Mouse (Mus musculus): ENCODE measurements around the gene Mrpl37. TPM values are rescaled to one million over a fixed set of nuclear protein-coding genes. Genes with fewer than 3 reads are reported as not detected.

Gene Mrpl37
- polyA plus RNA-seq, 1 experiment from 2014 or later, result 85.5 TPM

- no peak overlapping the region for H3K9ac ChIP-seq (replicated peaks; ENCODE audit: low read length)
- no peak overlapping the region for H3K27ac ChIP-seq (replicated peaks; ENCODE audit: low read depth, low read length)
- H3K4me2 ChIP-seq (ENCODE audit: low read length), result no peak overlapping the region
- no peak for ATAC-seq (ENCODE audit: low FRiP score, low TSS enrichment)
- H3K4me3 ChIP-seq (replicated peaks; ENCODE audit: low read depth, low read length), result no peak overlapping the region
- no peak for DNase-seq
- no peaks in the 10 kb centered on the region for H3K9me3 ChIP-seq (ENCODE audit: control insufficient read depth, low read length)
- H3K36me3 ChIP-seq (ENCODE audit: control insufficient read depth, insufficient read depth, low read length), result no peaks in the 10 kb centered on the region
- peaks cover 17% of the 10 kb centered on the region for H3K4me1 ChIP-seq (ENCODE audit: control insufficient read depth, insufficient read depth, low read length)
- no peaks in the 10 kb centered on the region for H3K27me3 ChIP-seq (ENCODE audit: control insufficient read depth, insufficient read depth, low read length)
Observed at GRCm38 (mm10) chr4:107079716-107080115, 13.0 kb upstream of the Mrpl37 start.

GRCm38 (mm10) chr4:107078894-107079293 lies 12.2 kb upstream of the Mrpl37 start:
- no peak for DNase-seq
- ATAC-seq (ENCODE audit: low FRiP score, low TSS enrichment), result no peak
- H3K27ac ChIP-seq (replicated peaks; ENCODE audit: low read depth, low read length), result no peak overlapping the region
- no peak overlapping the region for H3K4me2 ChIP-seq (ENCODE audit: low read length)
- H3K4me3 ChIP-seq (replicated peaks; ENCODE audit: low read depth, low read length), result no peak overlapping the region
- WGBS, result 90% methylated on average over 4 of the region's 4 CpGs
- H3K4me1 ChIP-seq (ENCODE audit: control insufficient read depth, insufficient read depth, low read length), result peaks cover 9% of the 10 kb centered on the region
- no peaks in the 10 kb centered on the region for H3K9me3 ChIP-seq (ENCODE audit: control insufficient read depth, low read length)
- H3K36me3 ChIP-seq (ENCODE audit: control insufficient read depth, insufficient read depth, low read length), result no peaks in the 10 kb centered on the region
- H3K27me3 ChIP-seq (ENCODE audit: control insufficient read depth, insufficient read depth, low read length), result no peaks in the 10 kb centered on the region
- H3K9ac ChIP-seq (replicated peaks; ENCODE audit: low read length), result no peak overlapping the region

GRCm38 (mm10) chr4:107075456-107075855 lies 8.8 kb upstream of the Mrpl37 start:
- Histone ChIP-seq H3K9ac (replicated peaks; ENCODE audit: low read length) (no peak overlapping the region), H3K27ac (replicated peaks; ENCODE audit: low read depth, low read length) (peak overlapping the region; percentile 63), H3K36me3 (ENCODE audit: control insufficient read depth, insufficient read depth, low read length) (no peaks in the 10 kb centered on the region), H3K4me3 (replicated peaks; ENCODE audit: low read depth, low read length) (no peak overlapping the region), H3K4me1 (ENCODE audit: control insufficient read depth, insufficient read depth, low read length) (0 out of 2 replicates have a peak, but pooled peaks cover 6% of the 10 kb centered on the region), H3K4me2 (ENCODE audit: low read length) (no peak overlapping the region), H3K27me3 (ENCODE audit: control insufficient read depth, insufficient read depth, low read length) (no peaks in the 10 kb centered on the region), H3K9me3 (ENCODE audit: control insufficient read depth, low read length) (no peaks in the 10 kb centered on the region)
- DNase-seq (peak; percentile 62), ATAC-seq (ENCODE audit: low FRiP score, low TSS enrichment) (no peak; the same call in 1 of the 2 replicates)
- 34% methylated on average over 5 of the region's 5 CpGs for WGBS

GRCm38 (mm10) chr4:107072343-107072742 lies 5.7 kb upstream of the Mrpl37 start:
- no peak overlapping the region for H3K4me2 ChIP-seq (ENCODE audit: low read length)
- H3K4me1 ChIP-seq (ENCODE audit: control insufficient read depth, insufficient read depth, low read length), result peaks cover 9% of the 10 kb centered on the region; the same call in 1 of the 2 replicates
- H3K9me3 ChIP-seq (ENCODE audit: control insufficient read depth, low read length), result no peaks in the 10 kb centered on the region
- DNase-seq (no peak), ATAC-seq (ENCODE audit: low FRiP score, low TSS enrichment) (no peak)
- no peak overlapping the region for H3K27ac ChIP-seq (replicated peaks; ENCODE audit: low read depth, low read length)
- H3K9ac ChIP-seq (replicated peaks; ENCODE audit: low read length), result no peak overlapping the region
- no peaks in the 10 kb centered on the region for H3K27me3 ChIP-seq (ENCODE audit: control insufficient read depth, insufficient read depth, low read length)
- WGBS, result 70% methylated on average over 9 of the region's 9 CpGs
- H3K4me3 ChIP-seq (replicated peaks; ENCODE audit: low read depth, low read length), result no peak overlapping the region
- H3K36me3 ChIP-seq (ENCODE audit: control insufficient read depth, insufficient read depth, low read length), result no peaks in the 10 kb centered on the region

GRCm38 (mm10) chr4:107067151-107067840 lies 628 bp upstream of the Mrpl37 start:
- Histone ChIP-seq H3K36me3 (ENCODE audit: control insufficient read depth, insufficient read depth, low read length) (peaks cover 23% of the 10 kb centered on the region), H3K9me3 (ENCODE audit: control insufficient read depth, low read length) (no peaks in the 10 kb centered on the region), H3K4me1 (ENCODE audit: control insufficient read depth, insufficient read depth, low read length) (peaks cover 12% of the 10 kb centered on the region), H3K4me3 (replicated peaks; ENCODE audit: low read depth, low read length) (peak overlapping the region; percentile 76), H3K27me3 (ENCODE audit: control insufficient read depth, insufficient read depth, low read length) (no peaks in the 10 kb centered on the region), H3K27ac (replicated peaks; ENCODE audit: low read depth, low read length) (no peak overlapping the region), H3K9ac (replicated peaks; ENCODE audit: low read length) (peak overlapping the region; percentile 79; the same call in 1 of the 2 replicates), H3K4me2 (ENCODE audit: low read length) (peak overlapping the region; percentile 86)
- ATAC-seq (ENCODE audit: low FRiP score, low TSS enrichment), result peak; percentile 44
- WGBS, result 3% methylated on average over 33 of the region's 33 CpGs
- DNase-seq, result no peak

- DNase-seq, result no peak
- no peak overlapping the region for H3K4me3 ChIP-seq (replicated peaks; ENCODE audit: low read depth, low read length)
- 94% methylated on average over 5 of the region's 5 CpGs for WGBS
- no peak overlapping the region for H3K4me2 ChIP-seq (ENCODE audit: low read length)
- H3K36me3 ChIP-seq (ENCODE audit: control insufficient read depth, insufficient read depth, low read length), result peaks cover 50% of the 10 kb centered on the region
- ATAC-seq (ENCODE audit: low FRiP score, low TSS enrichment), result no peak
- H3K27ac ChIP-seq (replicated peaks; ENCODE audit: low read depth, low read length), result no peak overlapping the region
- H3K9me3 ChIP-seq (ENCODE audit: control insufficient read depth, low read length), result no peaks in the 10 kb centered on the region
- H3K27me3 ChIP-seq (ENCODE audit: control insufficient read depth, insufficient read depth, low read length), result no peaks in the 10 kb centered on the region
- H3K9ac ChIP-seq (replicated peaks; ENCODE audit: low read length), result no peak overlapping the region
- H3K4me1 ChIP-seq (ENCODE audit: control insufficient read depth, insufficient read depth, low read length), result peaks cover 12% of the 10 kb centered on the region
Observed at GRCm38 (mm10) chr4:107064394-107065098, 2.1 kb downstream of the Mrpl37 start.

- Histone ChIP-seq H3K4me3 (replicated peaks; ENCODE audit: low read depth, low read length) (no peak overlapping the region), H3K4me2 (ENCODE audit: low read length) (no peak overlapping the region), H3K4me1 (ENCODE audit: control insufficient read depth, insufficient read depth, low read length) (peaks cover 12% of the 10 kb centered on the region), H3K9ac (replicated peaks; ENCODE audit: low read length) (no peak overlapping the region), H3K27me3 (ENCODE audit: control insufficient read depth, insufficient read depth, low read length) (no peaks in the 10 kb centered on the region), H3K27ac (replicated peaks; ENCODE audit: low read depth, low read length) (no peak overlapping the region), H3K9me3 (ENCODE audit: control insufficient read depth, low read length) (no peaks in the 10 kb centered on the region), H3K36me3 (ENCODE audit: control insufficient read depth, insufficient read depth, low read length) (peaks cover 63% of the 10 kb centered on the region)
- DNase-seq (no peak), ATAC-seq (ENCODE audit: low FRiP score, low TSS enrichment) (no peak)
- WGBS, result 90% methylated on average over 3 of the region's 3 CpGs
Observed at GRCm38 (mm10) chr4:107063214-107063613, 3.5 kb downstream of the Mrpl37 start.

GRCm38 (mm10) chr4:107061560-107061959 lies 5.1 kb downstream of the Mrpl37 start:
- Histone ChIP-seq H3K4me1 (ENCODE audit: control insufficient read depth, insufficient read depth, low read length) (peaks cover 6% of the 10 kb centered on the region), H3K27me3 (ENCODE audit: control insufficient read depth, insufficient read depth, low read length) (no peaks in the 10 kb centered on the region), H3K27ac (replicated peaks; ENCODE audit: low read depth, low read length) (no peak overlapping the region), H3K9me3 (ENCODE audit: control insufficient read depth, low read length) (no peaks in the 10 kb centered on the region), H3K36me3 (ENCODE audit: control insufficient read depth, insufficient read depth, low read length) (peaks cover 79% of the 10 kb centered on the region), H3K4me3 (replicated peaks; ENCODE audit: low read depth, low read length) (no peak overlapping the region), H3K9ac (replicated peaks; ENCODE audit: low read length) (no peak overlapping the region), H3K4me2 (ENCODE audit: low read length) (no peak overlapping the region)
- no peak for ATAC-seq (ENCODE audit: low FRiP score, low TSS enrichment)
- no peak for DNase-seq
- 98% methylated on average over 4 of the region's 4 CpGs for WGBS

GRCm38 (mm10) chr4:107058781-107059180 lies 7.9 kb downstream of the Mrpl37 start:
- H3K4me1 ChIP-seq (ENCODE audit: control insufficient read depth, insufficient read depth, low read length), result no peaks in the 10 kb centered on the region
- no peak overlapping the region for H3K27ac ChIP-seq (replicated peaks; ENCODE audit: low read depth, low read length)
- WGBS, result 91% methylated on average over 6 of the region's 6 CpGs
- ATAC-seq (ENCODE audit: low FRiP score, low TSS enrichment) (no peak), DNase-seq (no peak)
- no peak overlapping the region for H3K4me2 ChIP-seq (ENCODE audit: low read length)
- H3K27me3 ChIP-seq (ENCODE audit: control insufficient read depth, insufficient read depth, low read length), result no peaks in the 10 kb centered on the region
- H3K9me3 ChIP-seq (ENCODE audit: control insufficient read depth, low read length), result no peaks in the 10 kb centered on the region
- H3K9ac ChIP-seq (replicated peaks; ENCODE audit: low read length), result no peak overlapping the region
- H3K4me3 ChIP-seq (replicated peaks; ENCODE audit: low read depth, low read length), result no peak overlapping the region
- H3K36me3 ChIP-seq (ENCODE audit: control insufficient read depth, insufficient read depth, low read length), result peaks cover 80% of the 10 kb centered on the region
